Mouse (Mus musculus) 3134 (cell line): ENCODE data around the gene Unc13b.

ENCODE experiments used
- DNase-seq: peaks from one replicate; pipeline ENCODE4 v3.0.0-alpha.2; 2011; ENCODE audit warnings: low spot score; ENCODE audit not compliant: insufficient read length; ENCODE audit errors: extremely low read depth

Gene Unc13b

DNA sequence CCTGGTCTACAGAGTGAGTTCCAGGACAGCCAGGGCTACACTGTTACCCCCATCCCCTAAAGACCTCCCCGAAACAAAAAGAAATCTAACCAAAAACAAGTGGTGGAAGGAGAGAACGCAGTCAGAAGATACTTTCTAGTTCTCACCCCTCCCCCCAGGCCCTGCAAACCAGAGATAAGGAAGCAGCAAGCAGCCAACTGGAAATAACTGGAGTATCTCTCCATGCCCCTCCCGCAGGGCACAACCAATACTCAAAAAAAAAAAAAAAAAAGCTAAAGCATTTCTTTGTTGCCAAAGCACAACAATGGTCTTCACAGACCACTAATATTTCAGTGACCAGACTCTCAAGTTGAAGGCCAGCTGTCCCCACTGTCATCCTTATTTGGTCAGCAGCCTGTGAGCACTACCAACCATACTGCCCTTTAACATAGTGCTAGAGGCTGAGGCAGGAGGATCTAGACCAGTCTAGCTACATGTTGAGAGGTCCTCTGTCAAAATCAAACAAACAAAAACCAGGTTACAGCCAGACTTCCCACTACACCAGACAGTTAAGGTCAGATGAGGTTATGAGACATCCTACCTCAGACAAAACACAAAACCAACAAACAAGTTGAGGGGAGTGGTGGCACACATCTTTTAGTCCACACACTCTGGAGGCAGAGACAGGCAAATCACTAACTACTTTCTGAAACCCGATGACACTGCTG is 20.7 kb upstream of the Unc13b start:
- DNase-seq, result no peak

DNA sequence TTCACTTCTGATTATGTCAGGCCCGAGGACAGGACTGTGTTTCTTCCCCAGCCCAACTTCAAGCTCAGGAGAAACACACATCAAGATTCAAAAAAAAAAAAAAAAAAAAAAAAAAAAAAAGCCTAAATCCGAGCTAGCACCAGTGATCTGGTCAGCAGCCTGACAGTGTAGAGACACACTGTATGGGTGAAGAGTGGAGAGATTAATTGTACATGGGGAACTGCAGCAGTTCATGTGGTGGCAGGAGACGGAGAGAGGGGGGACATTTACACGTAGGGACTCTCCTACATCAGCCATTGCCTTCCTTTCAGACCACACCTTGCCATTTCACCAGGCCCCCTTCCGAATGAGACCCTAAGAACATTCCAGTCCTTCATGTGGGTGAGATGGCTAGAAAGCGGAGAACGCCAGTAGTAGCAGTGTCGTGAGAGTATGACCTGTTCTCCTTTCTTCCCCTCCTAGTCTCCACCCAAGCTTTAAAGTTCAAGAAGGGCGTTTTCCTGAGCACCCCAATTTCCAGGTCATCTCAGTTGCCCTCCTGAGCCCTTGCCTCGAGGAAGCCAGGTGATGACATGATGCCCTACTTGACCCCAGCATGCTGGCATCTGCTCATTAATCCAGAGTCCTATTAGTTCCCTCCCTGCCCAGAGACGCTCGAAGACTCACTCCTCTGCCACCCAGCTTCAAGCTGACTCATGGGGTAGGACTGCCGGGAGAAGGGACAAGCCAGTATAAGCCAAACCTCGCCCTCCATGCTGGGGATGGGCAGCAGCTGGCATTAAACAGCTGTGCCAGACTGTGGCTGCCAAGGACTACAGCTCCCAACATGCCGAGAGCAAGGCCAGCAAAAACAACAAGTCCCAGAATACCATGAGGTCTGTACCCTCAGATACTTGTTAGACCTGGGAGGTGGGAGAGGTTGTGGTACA is 19.9 kb upstream of the Unc13b start:
- DNase-seq, result peak; percentile 89

DNA sequence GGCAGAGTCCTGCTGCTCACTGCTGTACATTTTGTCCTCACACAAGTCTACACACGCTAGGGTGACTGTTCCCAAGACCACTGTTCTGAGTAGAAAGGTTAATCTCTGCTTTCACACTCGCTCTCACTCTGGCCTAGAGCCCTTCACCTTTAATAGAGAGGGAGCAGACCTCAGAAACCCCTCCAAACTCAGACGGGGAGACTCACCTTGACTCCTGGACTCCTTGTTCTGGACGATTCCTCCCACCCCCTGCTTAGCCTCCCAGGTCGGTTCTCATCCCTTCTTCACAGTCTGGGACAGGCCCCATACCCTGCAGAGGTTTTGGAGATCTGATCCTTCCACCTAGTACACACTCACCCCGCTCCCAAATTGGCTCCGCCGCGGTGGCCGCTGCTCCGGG is 19.1 kb upstream of the Unc13b start:
- DNase-seq, result no peak

DNA sequence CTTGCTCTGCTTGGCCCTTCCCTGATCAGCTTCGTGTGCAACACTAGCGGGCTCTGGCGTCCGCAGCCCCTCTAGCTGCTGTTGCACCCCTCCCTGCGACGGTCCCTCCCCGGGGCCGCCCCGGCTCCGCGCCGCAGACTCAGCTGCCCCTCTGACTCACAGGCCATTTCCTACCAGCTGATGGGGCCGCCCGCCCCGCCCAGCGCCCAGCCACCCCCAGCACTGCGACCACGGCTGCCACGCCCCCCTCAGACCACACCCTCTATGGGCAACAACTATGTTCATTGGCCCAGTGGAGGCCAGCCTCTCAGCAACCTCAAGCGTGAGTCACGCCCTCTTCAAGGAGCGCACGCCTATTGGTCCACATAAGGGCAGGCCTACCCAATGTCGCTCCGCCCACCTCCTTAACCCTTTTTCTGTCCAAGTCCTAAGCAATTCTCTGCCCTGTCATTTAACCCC is 18.6 kb upstream of the Unc13b start:
- peak; percentile 99 for DNase-seq

DNA sequence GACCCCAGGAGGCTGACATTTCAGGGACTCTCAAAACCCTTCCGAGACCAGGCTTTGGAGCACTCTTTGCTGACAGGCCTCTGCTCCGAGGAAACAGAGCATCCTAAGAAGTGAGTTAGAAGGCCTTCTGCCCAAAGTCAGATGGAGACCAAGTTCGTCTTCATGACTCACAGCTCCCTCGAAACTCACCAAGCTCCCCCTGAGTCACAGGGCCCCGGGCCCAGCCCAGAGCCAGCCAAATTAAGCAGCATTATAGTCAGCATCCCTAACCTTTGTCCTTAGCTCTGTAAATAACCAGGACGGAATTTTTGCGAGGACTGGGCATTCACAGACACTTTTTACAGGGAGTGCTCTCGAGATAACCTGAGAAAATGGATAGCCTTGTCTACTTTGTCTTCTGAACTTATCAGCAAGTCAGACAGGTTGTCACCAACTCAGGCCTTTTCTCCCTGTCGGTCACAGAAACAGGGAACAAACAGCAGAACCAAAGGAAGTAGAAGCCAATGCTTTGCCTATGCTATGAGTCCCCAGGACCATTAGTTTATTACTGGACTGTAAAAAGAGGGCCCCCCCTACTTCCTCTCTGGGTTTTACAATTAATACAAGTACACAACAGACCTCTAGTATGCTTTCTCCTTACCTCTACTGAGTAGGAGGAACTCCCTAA is 17.7 kb upstream of the Unc13b start:
- DNase-seq, result peak; percentile 69

DNA sequence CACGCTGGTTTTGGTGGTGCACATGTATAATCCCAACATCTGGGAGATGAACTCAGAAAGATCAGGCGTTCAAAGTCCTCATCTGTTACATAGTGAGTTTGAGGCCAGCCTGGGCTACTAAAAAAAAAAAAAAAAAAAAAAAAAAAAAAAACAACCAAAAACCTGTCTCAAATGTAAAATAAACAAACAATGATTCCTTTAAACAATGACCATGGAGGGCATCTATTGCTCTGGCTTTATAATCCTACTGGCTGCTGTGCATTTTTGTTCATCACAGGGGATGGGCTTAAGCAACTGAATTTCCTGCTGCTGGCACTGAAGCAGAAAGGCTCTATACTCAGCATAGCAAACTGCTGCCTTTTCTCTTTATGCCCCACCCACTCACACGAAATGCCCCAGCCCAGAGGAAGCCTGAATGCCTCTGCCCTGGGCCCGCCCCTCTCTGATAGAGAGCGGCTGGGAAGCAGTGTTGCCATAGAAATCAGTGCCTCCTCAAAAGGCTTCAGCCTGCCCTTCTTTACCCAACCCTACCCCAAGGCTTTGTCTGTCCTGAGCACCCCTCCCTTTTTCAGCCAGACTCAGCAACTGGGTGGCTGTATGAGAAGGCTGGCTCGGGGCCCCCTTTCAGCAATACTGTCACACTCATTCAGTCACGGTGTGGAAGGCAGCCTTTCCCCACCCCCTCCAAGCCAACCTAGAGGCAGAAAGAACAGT is 15.0 kb upstream of the Unc13b start:
- peak; percentile 55 for DNase-seq

DNA sequence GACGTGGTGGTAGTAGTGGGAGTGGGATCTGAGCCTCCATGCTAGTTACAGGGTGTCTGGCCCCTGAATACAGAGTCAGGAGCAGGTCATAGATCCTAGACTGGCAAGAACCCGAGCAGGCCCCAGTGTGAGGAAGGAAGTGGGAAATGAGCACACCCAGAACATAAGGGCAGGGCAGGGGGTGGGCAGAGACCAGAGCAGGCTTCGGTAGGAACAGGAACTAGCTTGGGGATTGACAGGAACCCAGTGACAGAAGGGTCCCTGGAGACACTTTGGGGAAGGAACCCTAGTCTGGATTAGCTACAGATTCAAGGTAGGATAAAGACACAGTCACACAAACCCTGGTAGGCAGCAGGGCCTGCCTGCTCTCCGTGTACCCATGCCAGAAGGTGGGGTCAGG is 14.1 kb upstream of the Unc13b start:
- peak; percentile 26 for DNase-seq

DNA sequence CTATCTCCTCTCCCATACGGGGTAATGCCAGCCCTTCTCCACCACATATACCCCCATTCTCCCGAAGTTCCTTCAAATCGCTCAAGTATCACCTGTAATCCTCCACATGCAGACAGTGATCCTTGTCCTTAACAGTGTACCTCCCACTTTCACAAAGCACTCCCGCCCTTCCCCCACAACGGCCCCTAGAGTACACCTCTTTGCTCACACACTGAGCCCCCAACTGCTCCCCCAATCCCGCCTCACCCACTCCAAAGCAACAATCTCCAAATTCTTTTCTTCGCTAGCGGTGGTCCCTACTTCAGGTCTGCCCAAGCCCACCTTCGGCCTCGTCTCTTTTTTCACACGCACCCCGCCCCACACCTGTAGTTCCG is 13.5 kb upstream of the Unc13b start:
- no peak for DNase-seq

DNA sequence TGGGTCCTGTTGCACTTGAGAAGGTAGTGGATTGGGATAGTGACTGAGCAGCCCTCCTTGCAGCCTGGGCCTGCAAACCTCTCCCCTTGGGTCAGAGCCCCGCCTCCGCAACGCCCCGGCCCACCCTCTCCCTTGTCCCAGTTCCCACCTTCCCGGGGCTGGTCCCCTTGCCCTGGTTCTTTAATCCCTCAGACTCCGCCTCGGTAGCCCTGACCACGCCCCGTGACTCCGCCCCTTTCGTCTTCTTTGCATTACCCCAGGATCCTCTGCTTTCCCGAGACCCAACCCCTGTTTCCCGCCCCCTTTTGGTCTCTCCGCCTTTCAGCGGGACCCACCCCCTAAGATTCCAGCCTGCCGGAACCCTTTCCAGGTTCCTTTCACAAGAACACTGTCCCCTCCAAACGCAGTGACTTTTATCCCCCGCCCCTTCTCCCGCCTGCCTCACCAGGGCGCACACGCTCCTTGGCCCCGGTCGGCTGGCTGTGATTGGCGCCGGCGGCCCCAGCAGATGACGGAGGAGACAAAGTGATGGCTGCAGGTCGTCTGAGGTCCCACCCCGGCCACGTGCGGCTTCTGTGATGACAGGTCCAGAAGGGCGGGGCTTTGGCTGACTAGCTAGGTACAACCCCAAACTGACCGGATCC is 13.0 kb upstream of the Unc13b start, which contains the start of gene Fam214b:
Gene Fam214b, minus strand, starts transcription at position 562 of the 644 bp plus-strand sequence.
- peak; percentile 97 for DNase-seq

DNA sequence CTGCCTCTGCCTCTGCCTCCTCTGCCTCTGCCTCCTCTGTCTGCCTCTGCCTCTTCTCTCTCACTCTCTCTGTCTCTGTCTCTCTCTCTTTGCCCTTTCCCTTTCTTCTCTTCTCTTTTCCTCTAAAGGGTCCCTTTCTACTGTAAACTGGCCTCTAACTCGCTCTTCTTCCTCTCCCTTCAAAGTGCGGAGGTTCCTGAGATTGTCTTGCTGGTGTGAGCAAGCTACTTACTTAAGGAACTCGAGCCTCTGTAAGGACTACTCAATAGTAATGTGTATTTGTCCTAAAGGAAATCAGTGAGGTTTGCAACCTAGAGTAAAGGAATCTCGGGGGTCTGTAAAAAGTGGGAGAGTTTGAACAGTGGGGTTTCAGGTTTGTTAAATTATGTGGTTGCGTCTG is 12.1 kb upstream of the Unc13b start:
- DNase-seq, result no peak

DNA sequence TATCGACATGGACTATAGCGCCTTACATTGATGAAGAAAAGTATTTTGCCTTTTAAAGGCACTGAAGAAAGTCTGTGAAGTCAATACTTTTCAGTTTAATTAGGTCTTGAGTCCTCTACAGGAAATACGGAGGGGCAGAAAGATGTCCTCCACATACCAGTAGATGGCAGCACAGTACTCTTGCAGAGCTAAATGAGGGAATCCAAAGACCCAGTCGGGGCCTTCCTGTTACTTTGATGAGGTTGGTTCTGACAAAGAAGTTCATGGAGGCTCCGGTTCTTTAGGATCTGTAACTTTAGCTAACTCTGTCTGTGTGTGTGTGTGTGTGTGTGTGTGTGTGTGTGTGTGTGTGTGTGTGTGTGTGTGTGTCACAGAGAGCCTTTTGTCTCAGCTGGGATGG is 11.5 kb upstream of the Unc13b start:
- DNase-seq, result peak; percentile 60

DNA sequence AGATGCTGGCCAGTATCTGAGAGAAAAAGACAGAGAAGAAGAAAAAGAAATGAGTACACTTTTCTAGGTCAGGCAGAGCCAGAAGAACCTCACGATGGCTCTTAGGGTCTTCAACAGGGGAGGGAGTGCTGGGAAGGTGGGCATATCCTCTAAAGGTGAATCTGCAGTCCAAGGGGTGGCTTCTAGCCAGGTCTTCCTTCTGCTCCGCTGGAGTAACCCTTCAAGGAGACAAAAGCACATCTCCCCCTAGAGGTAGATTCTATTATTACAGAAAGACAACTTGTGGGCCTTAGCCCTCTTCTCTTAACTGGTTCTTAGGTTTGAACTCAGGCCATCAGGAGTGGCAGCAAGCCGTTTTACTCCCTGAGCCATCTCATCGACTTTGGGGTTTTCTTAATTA is 6.1 kb upstream of the Unc13b start:
- no peak for DNase-seq

DNA sequence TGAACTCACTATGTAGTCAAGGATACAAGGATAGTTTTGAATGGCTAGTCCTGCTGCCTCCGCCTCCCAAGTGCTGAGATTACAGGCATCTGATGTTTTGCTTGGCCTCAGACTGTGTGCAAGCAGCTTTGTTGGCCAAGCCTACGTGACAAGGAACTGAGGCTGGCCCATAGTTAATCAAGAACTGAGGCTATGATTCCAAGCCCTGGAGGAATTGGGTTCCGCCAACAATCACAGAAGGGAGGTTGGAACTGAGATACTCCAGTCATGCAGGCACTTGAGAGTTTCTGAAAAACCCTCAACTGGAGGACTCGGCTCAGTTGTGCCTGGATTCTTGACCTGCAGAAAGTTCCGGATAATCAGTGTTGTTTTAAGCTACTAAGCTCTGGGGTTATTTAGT is 1.1 kb upstream of the Unc13b start:
- DNase-seq, result no peak

DNA sequence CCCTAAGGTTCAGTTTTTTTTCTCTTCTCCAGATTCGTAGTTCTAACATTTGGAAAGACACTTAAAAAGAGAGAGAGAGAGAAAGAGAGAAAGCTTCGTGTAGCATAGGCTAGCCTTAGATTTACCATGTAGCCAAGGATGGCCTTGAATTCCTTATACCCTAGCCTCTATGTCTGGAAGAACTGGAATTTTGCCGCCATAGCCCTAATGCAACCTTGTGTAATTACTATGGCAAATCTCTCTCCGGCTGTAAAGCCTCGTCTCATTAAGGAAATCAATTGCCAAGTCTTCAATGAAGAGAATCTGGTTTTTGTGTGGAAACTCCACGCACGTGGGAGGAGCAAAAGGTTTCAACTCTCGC is 381 bp upstream of the Unc13b start:
- DNase-seq, result no peak

DNA sequence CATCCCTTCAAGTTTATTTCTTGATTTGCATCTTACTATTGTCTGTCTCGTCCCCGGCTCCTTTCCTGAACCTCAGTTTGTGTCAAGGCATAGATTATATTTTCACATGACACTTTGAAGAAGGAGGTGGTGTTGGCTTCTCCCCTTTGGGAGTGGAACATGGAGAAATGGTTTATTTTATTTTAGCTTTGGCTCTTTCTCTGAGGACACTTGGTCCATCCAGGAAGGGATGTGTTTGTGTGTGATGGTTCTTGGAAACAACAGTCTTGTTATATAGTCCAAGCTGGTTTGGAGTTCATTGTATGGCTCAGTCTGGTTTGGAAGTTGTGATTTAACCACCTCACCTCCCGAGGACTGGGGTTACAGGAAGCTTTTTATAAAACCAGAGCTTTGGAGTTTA is 944 bp downstream of the Unc13b start:
- no peak for DNase-seq

DNA sequence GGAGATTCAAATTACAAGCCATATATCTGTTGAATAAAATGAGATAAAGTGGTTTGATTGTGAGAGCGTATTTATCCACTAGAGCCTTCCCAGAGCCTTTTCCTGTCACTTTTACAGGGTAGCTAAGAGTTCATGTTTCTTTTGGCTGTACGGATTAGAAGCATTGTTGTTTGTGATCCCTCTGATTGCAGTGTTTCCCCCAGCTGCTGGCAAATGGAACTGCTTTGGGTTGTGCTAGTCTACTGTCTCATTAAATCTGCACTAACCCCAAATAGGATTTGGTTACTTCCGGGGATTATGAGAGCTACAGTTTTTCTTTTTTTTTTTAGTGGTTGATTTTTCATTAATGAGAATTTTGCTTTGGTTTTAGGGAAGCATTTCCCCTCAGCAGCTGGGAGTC is 1.5 kb downstream of the Unc13b start:
- DNase-seq, result no peak

DNA sequence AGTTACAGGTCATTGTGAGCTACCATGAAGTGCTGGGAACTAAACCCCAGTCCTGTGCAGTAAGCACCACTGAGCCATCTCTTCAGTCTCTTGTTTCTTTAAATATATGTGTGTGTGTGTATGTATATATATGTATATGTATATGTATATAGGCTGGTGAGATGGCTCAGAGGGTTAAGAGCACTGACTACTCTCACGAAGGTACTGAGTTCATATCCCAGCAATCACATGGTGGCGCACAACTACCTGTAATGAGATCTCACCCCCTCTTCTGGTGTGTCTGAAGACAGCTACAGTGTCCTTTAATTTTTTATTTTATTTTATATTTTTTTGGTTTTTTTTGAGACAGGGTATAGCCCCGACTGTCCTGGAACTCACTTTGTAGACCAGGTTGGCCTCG is 6.7 kb downstream of the Unc13b start:
- DNase-seq, result no peak

DNA sequence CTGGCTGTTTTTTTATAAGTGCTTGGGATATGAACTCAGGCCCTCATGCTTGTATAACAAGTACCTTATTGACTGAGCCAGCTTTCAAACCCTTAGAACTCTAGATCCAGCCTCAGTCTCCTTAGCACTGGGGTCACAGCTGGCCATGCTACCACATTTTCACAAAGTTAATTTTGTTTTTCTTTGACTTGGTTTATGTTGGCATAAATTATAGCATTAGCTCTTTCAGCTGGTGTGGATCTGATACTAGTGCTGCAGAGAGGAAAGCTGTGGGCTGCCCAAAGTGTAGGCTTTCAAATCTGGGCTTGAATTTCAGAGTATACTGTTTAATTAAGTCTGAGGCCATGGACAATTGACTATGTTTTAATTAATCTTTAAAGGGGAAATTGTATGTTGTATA is 16.2 kb downstream of the Unc13b start:
- DNase-seq, result no peak

DNA sequence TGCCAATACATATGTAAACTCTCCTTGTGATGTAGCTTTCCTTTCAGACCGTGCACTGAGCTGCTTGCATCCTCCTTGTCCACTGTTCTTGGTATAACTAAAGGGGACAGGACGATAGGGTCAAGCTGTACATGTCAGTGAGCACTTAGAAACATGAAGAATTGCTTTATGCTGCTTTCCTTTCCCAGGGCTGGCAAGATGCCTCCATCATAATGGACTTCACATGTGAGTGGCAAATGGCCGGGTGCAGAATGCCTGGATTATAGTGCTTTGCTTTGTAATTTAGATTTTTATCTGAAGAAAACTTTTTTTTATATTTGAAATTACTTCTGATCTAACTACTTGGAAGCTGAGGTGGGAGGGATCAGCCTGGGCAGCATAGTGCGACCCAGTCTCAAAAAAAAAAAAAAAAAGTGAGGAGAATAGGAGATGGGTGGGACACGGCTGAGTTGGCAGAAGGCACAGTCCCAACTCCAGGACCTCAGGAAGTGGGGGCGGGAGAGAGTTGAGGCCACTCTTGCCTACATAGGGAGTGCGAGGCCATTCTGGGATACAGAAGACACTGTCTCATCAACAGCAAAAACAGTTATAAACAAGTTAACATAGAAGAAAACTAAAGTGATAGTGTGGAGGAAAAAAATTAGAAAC is 19.4 kb downstream of the Unc13b start:
- DNase-seq, result no peak

DNA sequence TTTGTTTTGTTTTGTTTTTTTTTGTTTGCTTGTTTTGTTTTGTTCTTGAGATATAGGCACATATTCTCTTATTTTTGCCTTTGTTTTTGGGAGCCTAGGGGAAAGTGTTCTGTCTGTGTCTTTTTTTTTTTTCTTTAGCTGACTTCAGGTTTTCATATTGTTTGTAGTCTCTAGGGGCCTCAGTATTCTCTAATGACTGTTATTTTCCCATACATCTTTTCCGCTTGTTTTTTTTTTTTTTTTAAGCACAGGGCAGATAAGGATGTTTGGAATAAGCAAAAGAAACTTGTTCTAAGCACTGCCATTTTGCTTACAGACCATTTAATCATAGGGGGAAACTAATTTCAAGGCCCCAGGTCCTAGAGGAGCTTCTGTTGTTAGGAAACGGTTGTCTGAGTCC is 23.7 kb downstream of the Unc13b start:
- DNase-seq, result no peak
